Mouse (Mus musculus) hindbrain, embryonic 11.5 days (tissue): ENCODE results near the gene Fam189a1. TPM values are rescaled to one million over a fixed set of nuclear protein-coding genes. Genes with fewer than 3 reads are reported as not detected.

Source experiments
- ATAC-seq: fragments of 200-750 bp; cut with Nextera tagmentation; 2 replicates; pipeline ENCODE4 v1.8.0; 2017; ENCODE audit warnings: mild to moderate bottlenecking, moderate TSS enrichment, moderate library complexity; ENCODE audit not compliant: low FRiP score
- DNase-seq: peaks from one replicate; pipeline ENCODE4 v3.0.0-alpha.2; 2015; ENCODE audit warnings: low spot score
- H3K27ac ChIP-seq: fragments of 300-500 bp; sonication (generic); 2 replicates; pipeline ENCODE4 v1.5.1; 2014; ENCODE audit warnings: mild to moderate bottlenecking, low read depth, low read length
- H3K27me3 ChIP-seq: fragments of 300-500 bp; sonication (generic); 2 replicates; pipeline ENCODE4 v1.6.1; 2014; ENCODE audit warnings: mild to moderate bottlenecking, low read length, moderate library complexity, mixed read lengths; ENCODE audit not compliant: control insufficient read depth, insufficient read depth
- H3K36me3 ChIP-seq: fragments of 300-500 bp; sonication (generic); 2 replicates; pipeline ENCODE4 v1.6.1; 2014; ENCODE audit warnings: mild to moderate bottlenecking, low read length, moderate library complexity, mixed read lengths; ENCODE audit not compliant: control insufficient read depth, insufficient read depth
- H3K4me1 ChIP-seq: fragments of 300-500 bp; sonication (generic); replicated peaks from 2 replicates; pipeline ENCODE4 v1.6.1; 2014; ENCODE audit warnings: low read length, mixed read lengths; ENCODE audit not compliant: control insufficient read depth, insufficient read depth
- H3K4me2 ChIP-seq: fragments of 300-500 bp; sonication (generic); replicated peaks from 2 replicates; pipeline ENCODE4 v1.6.1; 2014; ENCODE audit warnings: mild to moderate bottlenecking, low read depth, low read length
- H3K4me3 ChIP-seq: fragments of 300-500 bp; sonication (generic); 2 replicates; pipeline ENCODE4 v1.5.1; 2014; ENCODE audit warnings: low read depth, low read length
- H3K9ac ChIP-seq: fragments of 300-500 bp; sonication (generic); 2 replicates; pipeline ENCODE4 v1.6.1; 2014; ENCODE audit warnings: low read depth, low read length
- H3K9me3 ChIP-seq: fragments of 300-500 bp; sonication (generic); 2 replicates; pipeline ENCODE4 v1.6.1; 2016; ENCODE audit warnings: low read length; ENCODE audit not compliant: control insufficient read depth
- WGBS: fragments of 180-500 bp; shearing (Covaris S2); extraction: QIAGEN DNeasy Blood & Tissue Kit; methylation state at CpG from one replicate; pipeline ENCODE4 v1.1.7; 2014; 5-methylcytosine and 5-hydroxymethylcytosine counted together
- polyA plus RNA-seq: library from polyadenylated mRNA; unstranded; fragments of >200 nt; fragmentation: Nextera tagmentation; extraction: Ambion mirVana; gene quantifications from 2 replicates; pipeline ENCODE4 v1.2.1, GENCODE M21; 2014

Fam189a1 gene
- polyA plus RNA-seq, 1 experiment from 2014 or later = 1.6 TPM

DNA sequence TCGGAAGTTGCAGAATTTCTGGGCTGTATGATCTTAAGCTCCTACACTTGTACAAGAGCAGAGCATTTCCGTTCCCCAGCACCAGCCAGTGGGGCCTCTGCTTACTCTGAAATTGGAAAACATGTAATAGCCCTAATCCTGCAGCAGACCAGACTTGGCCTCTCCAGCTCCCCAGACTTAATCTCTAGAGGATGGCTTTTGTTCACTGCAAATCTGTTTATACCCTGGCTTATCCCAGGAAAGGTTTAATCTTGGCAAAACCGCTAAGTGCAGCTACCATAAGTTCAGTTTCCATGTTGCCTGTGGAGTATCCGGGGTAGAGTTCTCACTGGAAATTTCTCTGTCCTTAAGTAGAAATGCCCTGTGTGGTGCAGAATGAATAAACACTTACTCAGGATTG lies 448.2 kb downstream of the Fam189a1 start:
- 90% methylated on average over 4 of the region's 4 CpGs for WGBS
- Histone ChIP-seq H3K27me3 (no peaks in the 10 kb centered on the region), H3K9me3 (no peaks in the 10 kb centered on the region), H3K4me1 (no peaks in the 10 kb centered on the region), H3K9ac (no peak overlapping the region), H3K36me3 (no peaks in the 10 kb centered on the region), H3K27ac (no peak overlapping the region), H3K4me3 (no peak overlapping the region), H3K4me2 (no peak overlapping the region)
- no peak for ATAC-seq
- DNase-seq = no peak
